Mouse (Mus musculus): ENCODE data around the gene Nxph1. TPM values are rescaled to one million over a fixed set of nuclear protein-coding genes. Genes with fewer than 3 reads are reported as not detected.

The Nxph1 gene
- polyA plus RNA-seq, 1 experiment from 2014 or later: 0.07 TPM

- H3K9me3 ChIP-seq (replicated peaks): no peaks in the 10 kb centered on the region
- no peak for ATAC-seq (ENCODE audit: insufficient read depth)
- H3K4me2 ChIP-seq: no peak overlapping the region
- no peaks in the 10 kb centered on the region for H3K36me3 ChIP-seq (replicated peaks)
- no peak overlapping the region for H3K9ac ChIP-seq
- H3K27me3 ChIP-seq: no peaks in the 10 kb centered on the region
- H3K4me3 ChIP-seq (replicated peaks): no peak overlapping the region
- no peak overlapping the region for H3K27ac ChIP-seq (replicated peaks)
- no peaks in the 10 kb centered on the region for H3K4me1 ChIP-seq (replicated peaks)
Measured at GRCm38 (mm10) chr6:9147966-9148365, 199.7 kb downstream of the Nxph1 start.

- ATAC-seq (ENCODE audit: insufficient read depth): no peak
- Histone ChIP-seq H3K27me3 (no peaks in the 10 kb centered on the region), H3K27ac (replicated peaks) (no peak overlapping the region), H3K9ac (no peak overlapping the region), H3K9me3 (replicated peaks) (no peaks in the 10 kb centered on the region), H3K4me1 (replicated peaks) (no peaks in the 10 kb centered on the region), H3K4me3 (replicated peaks) (no peak overlapping the region), H3K36me3 (replicated peaks) (no peaks in the 10 kb centered on the region), H3K4me2 (no peak overlapping the region)
- WGBS (ENCODE audit: insufficient replicate concordance): 37% methylated on average over 1 of the region's 1 CpGs
Measured at GRCm38 (mm10) chr6:9149791-9150190, 201.6 kb downstream of the Nxph1 start.

DNA sequence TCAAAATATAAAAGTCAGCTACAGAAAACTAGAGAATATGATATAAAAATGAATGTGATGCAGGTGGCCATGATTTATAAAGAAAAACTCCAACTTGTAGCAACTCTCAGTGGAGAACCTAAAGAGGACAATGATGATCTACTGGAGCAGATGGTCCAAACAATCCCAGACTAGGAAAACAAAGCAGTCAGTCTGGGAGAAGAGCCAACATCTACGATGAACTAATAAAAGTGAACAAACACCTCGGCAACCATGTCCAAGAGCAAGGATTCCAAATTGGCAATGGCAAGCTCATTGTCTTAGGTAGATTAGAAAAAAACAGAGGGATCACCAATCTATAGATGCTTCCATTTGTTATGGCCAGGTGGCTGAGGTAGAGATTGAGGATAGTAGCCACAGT lies 211.0 kb downstream of the Nxph1 start:
- no peaks in the 10 kb centered on the region for H3K27me3 ChIP-seq
- no peaks in the 10 kb centered on the region for H3K36me3 ChIP-seq (replicated peaks)
- H3K4me1 ChIP-seq (replicated peaks): no peaks in the 10 kb centered on the region
- H3K27ac ChIP-seq (replicated peaks): no peak overlapping the region
- no peak overlapping the region for H3K9ac ChIP-seq
- H3K4me2 ChIP-seq: no peak overlapping the region
- no peak for ATAC-seq (ENCODE audit: insufficient read depth)
- no peak overlapping the region for H3K4me3 ChIP-seq (replicated peaks)
- no peaks in the 10 kb centered on the region for H3K9me3 ChIP-seq (replicated peaks)
- 65% methylated on average over 2 of the region's 2 CpGs for WGBS (ENCODE audit: insufficient replicate concordance)

- no peak for ATAC-seq (ENCODE audit: insufficient read depth)
- no peak overlapping the region for H3K4me3 ChIP-seq (replicated peaks)
- H3K4me2 ChIP-seq: no peak overlapping the region
- H3K4me1 ChIP-seq (replicated peaks): no peaks in the 10 kb centered on the region
- WGBS (ENCODE audit: insufficient replicate concordance): 42% methylated on average over 3 of the region's 3 CpGs
- H3K36me3 ChIP-seq (replicated peaks): no peaks in the 10 kb centered on the region
- no peak overlapping the region for H3K9ac ChIP-seq
- H3K9me3 ChIP-seq (replicated peaks): no peaks in the 10 kb centered on the region; the same call in 1 of the 2 replicates
- H3K27me3 ChIP-seq: no peaks in the 10 kb centered on the region
- H3K27ac ChIP-seq (replicated peaks): no peak overlapping the region
Measured at GRCm38 (mm10) chr6:9182477-9182876, 234.2 kb downstream of the Nxph1 start.

GRCm38 (mm10) chr6:9210730-9211129 lies 262.5 kb downstream of the Nxph1 start:
- 59% methylated on average over 4 of the region's 4 CpGs for WGBS (ENCODE audit: insufficient replicate concordance)
- no peaks in the 10 kb centered on the region for H3K4me1 ChIP-seq (replicated peaks)
- ATAC-seq (ENCODE audit: insufficient read depth): no peak
- H3K4me3 ChIP-seq (replicated peaks): no peak overlapping the region
- no peak overlapping the region for H3K9ac ChIP-seq
- H3K36me3 ChIP-seq (replicated peaks): no peaks in the 10 kb centered on the region
- H3K9me3 ChIP-seq (replicated peaks): no peaks in the 10 kb centered on the region
- no peak overlapping the region for H3K4me2 ChIP-seq
- no peak overlapping the region for H3K27ac ChIP-seq (replicated peaks)
- no peaks in the 10 kb centered on the region for H3K27me3 ChIP-seq

DNA sequence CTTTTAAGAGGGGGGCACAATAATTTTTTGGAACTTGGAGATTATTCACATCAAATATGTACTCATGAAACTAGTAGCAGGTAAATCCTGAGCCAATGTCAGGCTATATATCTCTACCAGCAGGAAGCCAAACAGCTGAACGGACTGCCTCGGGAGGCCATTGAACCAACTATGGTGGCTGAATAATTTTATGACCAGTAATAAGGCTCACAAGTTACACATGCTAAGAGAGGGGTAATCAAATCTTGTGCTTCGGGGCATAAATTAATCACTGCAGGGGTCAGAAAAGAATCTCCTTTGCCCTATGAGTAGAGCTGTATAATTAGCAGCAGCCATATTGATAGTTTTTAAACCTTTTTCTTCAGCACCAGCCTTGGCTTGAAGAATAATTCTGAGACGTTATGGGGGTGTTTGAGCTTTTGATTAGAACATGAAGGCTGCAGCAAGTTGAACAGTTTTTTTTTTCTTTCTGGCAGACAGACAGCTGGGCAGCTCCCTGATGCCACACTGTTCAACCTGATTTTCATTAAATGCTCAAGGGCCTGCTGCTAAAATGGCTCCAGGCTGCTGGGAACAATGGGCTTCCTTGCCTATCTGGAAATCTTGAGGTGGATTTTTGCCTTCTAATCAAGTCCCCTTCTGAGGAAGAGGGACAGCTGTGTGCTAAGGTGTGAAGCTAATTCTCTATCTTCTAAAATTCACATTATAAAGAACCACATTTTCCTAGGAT lies 272.7 kb downstream of the Nxph1 start:
- ATAC-seq (ENCODE audit: insufficient read depth): no peak
- Histone ChIP-seq H3K9ac (no peak overlapping the region), H3K27me3 (no peaks in the 10 kb centered on the region), H3K4me2 (no peak overlapping the region), H3K36me3 (replicated peaks) (no peaks in the 10 kb centered on the region), H3K4me1 (replicated peaks) (no peaks in the 10 kb centered on the region), H3K9me3 (replicated peaks) (no peaks in the 10 kb centered on the region), H3K4me3 (replicated peaks) (no peak overlapping the region), H3K27ac (replicated peaks) (no peak overlapping the region)
- 71% methylated on average over 4 of the region's 4 CpGs for WGBS (ENCODE audit: insufficient replicate concordance)

GRCm38 (mm10) chr6:9234802-9235201 lies 286.6 kb downstream of the Nxph1 start:
- Histone ChIP-seq H3K27ac (replicated peaks) (no peak overlapping the region), H3K4me1 (replicated peaks) (no peaks in the 10 kb centered on the region), H3K9me3 (replicated peaks) (no peaks in the 10 kb centered on the region), H3K4me3 (replicated peaks) (no peak overlapping the region), H3K9ac (no peak overlapping the region), H3K36me3 (replicated peaks) (no peaks in the 10 kb centered on the region), H3K4me2 (no peak overlapping the region), H3K27me3 (no peaks in the 10 kb centered on the region)
- no peak for ATAC-seq (ENCODE audit: insufficient read depth)

- H3K36me3 ChIP-seq (replicated peaks): no peaks in the 10 kb centered on the region
- no peak overlapping the region for H3K27ac ChIP-seq (replicated peaks)
- H3K9ac ChIP-seq: no peak overlapping the region
- H3K9me3 ChIP-seq (replicated peaks): no peaks in the 10 kb centered on the region
- no peak overlapping the region for H3K4me3 ChIP-seq (replicated peaks)
- no peak overlapping the region for H3K4me2 ChIP-seq
- WGBS (ENCODE audit: insufficient replicate concordance): 64% methylated on average over 1 of the region's 1 CpGs
- H3K4me1 ChIP-seq (replicated peaks): no peaks in the 10 kb centered on the region
- no peak for ATAC-seq (ENCODE audit: insufficient read depth)
- no peaks in the 10 kb centered on the region for H3K27me3 ChIP-seq
Measured at GRCm38 (mm10) chr6:9267998-9268397, 319.8 kb downstream of the Nxph1 start.

Other genes with a start within 250 kb of the Nxph1 start
- gene Ica1, start 169.9 kb upstream of the Nxph1 start, polyA plus RNA-seq (2015; fragmentation: Nextera tagmentation; extraction: Ambion mirVana): 5.3 and 5.6 TPM in 2 replicates

Measured in liver, embryonic 15.5 days (tissue).